Mouse (Mus musculus) neutrophil, adult 65 days (primary cell): ENCODE measurements around the gene Kctd13. TPM values are rescaled to one million over a fixed set of nuclear protein-coding genes. Genes with fewer than 3 reads are reported as not detected.

Source experiments
- total RNA-seq: library from RNA; stranded (reverse); gene quantifications from 2 replicates; pipeline ENCODE4 v1.2.4, GENCODE M21; 2023

Gene Kctd13
- 17.4 and 23.2 TPM in 2 replicates for total RNA-seq

GRCm38 (mm10) chr7:126928384-126929037, at the start of gene Kctd13:
TSS of gene Kctd13 (plus strand) at chr7:126928879.

GRCm38 (mm10) chr7:126884286-126885164, 44.2 kb upstream of the Kctd13 start, which contains the start of gene Taok2:
TSS of gene Taok2 (minus strand) at chr7:126884703.

GRCm38 (mm10) chr7:126922624-126923060, 6.0 kb upstream of the Kctd13 start, which contains the start of gene Tmem219:
TSS of gene Tmem219 (minus strand) at chr7:126922917.

GRCm38 (mm10) chr7:126949403-126949792, 20.7 kb downstream of the Kctd13 start, which contains the start of gene Asphd1:
TSS of gene Asphd1 (minus strand) at chr7:126949582.

GRCm38 (mm10) chr7:126949793-126950646, 21.3 kb downstream of the Kctd13 start, which contains the start of gene Sez6l2:
TSS of gene Sez6l2 (plus strand) at chr7:126950563.

GRCm38 (mm10) chr7:126975893-126975949, 47.0 kb downstream of the Kctd13 start, which contains the start of gene Cdipt:
TSS of gene Cdipt (plus strand) at chr7:126975914.

GRCm38 (mm10) chr7:126975950-126976866, 47.5 kb downstream of the Kctd13 start, which contains the start of gene Cdiptos:
TSS of gene Cdiptos (minus strand) at chr7:126976098.

Other genes starting within 250 kb of the Kctd13 start
- gene Bola2, start 233.5 kb upstream of the Kctd13 start, total RNA-seq: 41.8 and 49.9 TPM in 2 replicates
- gene Slx1b, start 233.1 kb upstream of the Kctd13 start, total RNA-seq: 5.1 and 6.8 TPM in 2 replicates
- gene Coro1a, start 221.1 kb upstream of the Kctd13 start, total RNA-seq: 1,908 and 2,111 TPM in 2 replicates
- 255 and 261 TPM in 2 replicates for gene Mapk3, start 169.3 kb upstream of the Kctd13 start, total RNA-seq
- 17.6 and 21.9 TPM in 2 replicates for gene Gdpd3, start 162.5 kb upstream of the Kctd13 start, total RNA-seq
- 278 and 300 TPM in 2 replicates for gene Ypel3, start 151.9 kb upstream of the Kctd13 start, total RNA-seq
- 4.3 and 4.4 TPM in 2 replicates for gene Tbx6, start 147.4 kb upstream of the Kctd13 start, total RNA-seq
- 231 and 266 TPM in 2 replicates for gene Ppp4c, start 136.4 kb upstream of the Kctd13 start, total RNA-seq
- not detected in 2 replicates for gene Fam57b, start 131.2 kb upstream of the Kctd13 start, total RNA-seq
- not detected in 2 replicates for gene 4930451I11Rik, start 97.2 kb upstream of the Kctd13 start, total RNA-seq
- not detected in 2 replicates for gene Doc2a, start 81.5 kb upstream of the Kctd13 start, total RNA-seq
- 37.5 and 38.0 TPM in 2 replicates for gene Hirip3, start 66.9 kb upstream of the Kctd13 start, total RNA-seq
- 41.4 and 42.2 TPM in 2 replicates for gene Ino80e, start 66.5 kb upstream of the Kctd13 start, total RNA-seq
- 50.7 and 59.9 TPM in 2 replicates for gene Taok2, start 44.2 kb upstream of the Kctd13 start, total RNA-seq
- 38.9 and 40.1 TPM in 2 replicates for gene Tmem219, start 6.0 kb upstream of the Kctd13 start, total RNA-seq
- not detected in 2 replicates for gene Asphd1, start 20.7 kb downstream of the Kctd13 start, total RNA-seq
- gene Sez6l2, start 21.7 kb downstream of the Kctd13 start, total RNA-seq: 1.9 and 3.1 TPM in 2 replicates
- gene Cdipt, start 47.0 kb downstream of the Kctd13 start, total RNA-seq: 56.2 and 56.5 TPM in 2 replicates
- gene Cdiptos, start 47.2 kb downstream of the Kctd13 start, total RNA-seq: 0.95 and 1.3 TPM in 2 replicates
- gene Mvp, start 85.7 kb downstream of the Kctd13 start, total RNA-seq: 49.1 and 58.0 TPM in 2 replicates
- gene Pagr1b, start 87.6 kb downstream of the Kctd13 start, total RNA-seq: not detected in 2 replicates
- 1.5 and 35.7 TPM in 2 replicates for gene Pagr1a, start 88.5 kb downstream of the Kctd13 start, total RNA-seq
- 26.0 TPM in 1 of 2 replicates, not detected in the other for gene Gm42742, start 92.2 kb downstream of the Kctd13 start, total RNA-seq
- 0.79 TPM in 1 of 2 replicates, not detected in the other for gene Prrt2, start 92.3 kb downstream of the Kctd13 start, total RNA-seq
- 128 and 143 TPM in 2 replicates for gene Maz, start 98.2 kb downstream of the Kctd13 start, total RNA-seq
- gene Kif22, start 113.6 kb downstream of the Kctd13 start, total RNA-seq: 41.1 and 48.3 TPM in 2 replicates
- gene Zg16, start 158.4 kb downstream of the Kctd13 start, total RNA-seq: 1.2 TPM in 1 of 2 replicates, not detected in the other
- gene AI467606, start 162.5 kb downstream of the Kctd13 start, total RNA-seq: 155 and 172 TPM in 2 replicates
- gene Qprt, start 193.3 kb downstream of the Kctd13 start, total RNA-seq: 2.0 and 3.8 TPM in 2 replicates
- 96.9 and 102 TPM in 2 replicates for gene Spn, start 208.9 kb downstream of the Kctd13 start, total RNA-seq